Mouse (Mus musculus) liver, embryonic 11.5 days (tissue): ENCODE results near the gene Gm6096. TPM values are rescaled to one million over a fixed set of nuclear protein-coding genes. Genes with fewer than 3 reads are reported as not detected.

Source experiments
- ATAC-seq: fragments of 200-750 bp; cut with Nextera tagmentation; replicated peaks from 2 replicates; pipeline ENCODE4 v1.8.0; 2017; ENCODE audit warnings: moderate number of reproducible peaks, mild to moderate bottlenecking, moderate TSS enrichment, moderate library complexity; ENCODE audit not compliant: low FRiP score
- DNase-seq: peaks from one replicate; pipeline ENCODE4 v3.0.0-alpha.2; 2017; ENCODE audit warnings: low spot score
- H3K27ac ChIP-seq: fragments of 300-500 bp; sonication (generic); 2 replicates; pipeline ENCODE4 v1.5.1; 2014; ENCODE audit warnings: mild to moderate bottlenecking, low read depth, low read length, control low read depth
- H3K27me3 ChIP-seq: fragments of 300-500 bp; sonication (generic); replicated peaks from 2 replicates; pipeline ENCODE4 v1.6.1; 2014; ENCODE audit warnings: low read length, mixed read lengths; ENCODE audit not compliant: control insufficient read depth, insufficient read depth
- H3K36me3 ChIP-seq: fragments of 300-500 bp; sonication (generic); 2 replicates; pipeline ENCODE4 v1.6.1; 2014; ENCODE audit warnings: mild to moderate bottlenecking, low read length, moderate library complexity, mixed read lengths; ENCODE audit not compliant: control insufficient read depth, insufficient read depth
- H3K4me1 ChIP-seq: fragments of 300-500 bp; sonication (generic); replicated peaks from 2 replicates; pipeline ENCODE4 v1.6.1; 2014; ENCODE audit warnings: low read length, mixed read lengths; ENCODE audit not compliant: control insufficient read depth, insufficient read depth
- H3K4me2 ChIP-seq: fragments of 300-500 bp; sonication (generic); 2 replicates; pipeline ENCODE4 v1.6.1; 2014; ENCODE audit warnings: mild to moderate bottlenecking, control low read depth, moderate library complexity
- H3K4me3 ChIP-seq: fragments of 300-500 bp; sonication (generic); 2 replicates; pipeline ENCODE4 v1.5.1; 2014; ENCODE audit warnings: low read depth, low read length, control low read depth
- H3K9ac ChIP-seq: fragments of 300-500 bp; sonication (generic); 2 replicates; pipeline ENCODE4 v1.6.1; 2014; ENCODE audit warnings: low read depth, low read length, control low read depth
- H3K9me3 ChIP-seq: fragments of 300-500 bp; sonication (generic); 2 replicates; pipeline ENCODE4 v1.6.1; 2016; ENCODE audit warnings: low read length, inconsistent platforms, mixed read lengths; ENCODE audit not compliant: control insufficient read depth
- WGBS: fragments of 180-500 bp; shearing (Covaris S2); extraction: QIAGEN DNeasy Blood & Tissue Kit; methylation state at CpG from one replicate; pipeline ENCODE4 v1.1.7; 2014; 5-methylcytosine and 5-hydroxymethylcytosine counted together
- polyA plus RNA-seq: library from polyadenylated mRNA; unstranded; fragments of >200 nt; fragmentation: Nextera tagmentation; extraction: Ambion mirVana; gene quantifications from 2 replicates; pipeline ENCODE4 v1.2.1, GENCODE M21; 2014

Gm6096 gene
- polyA plus RNA-seq, 1 experiment from 2014 or later: not detected

DNA sequence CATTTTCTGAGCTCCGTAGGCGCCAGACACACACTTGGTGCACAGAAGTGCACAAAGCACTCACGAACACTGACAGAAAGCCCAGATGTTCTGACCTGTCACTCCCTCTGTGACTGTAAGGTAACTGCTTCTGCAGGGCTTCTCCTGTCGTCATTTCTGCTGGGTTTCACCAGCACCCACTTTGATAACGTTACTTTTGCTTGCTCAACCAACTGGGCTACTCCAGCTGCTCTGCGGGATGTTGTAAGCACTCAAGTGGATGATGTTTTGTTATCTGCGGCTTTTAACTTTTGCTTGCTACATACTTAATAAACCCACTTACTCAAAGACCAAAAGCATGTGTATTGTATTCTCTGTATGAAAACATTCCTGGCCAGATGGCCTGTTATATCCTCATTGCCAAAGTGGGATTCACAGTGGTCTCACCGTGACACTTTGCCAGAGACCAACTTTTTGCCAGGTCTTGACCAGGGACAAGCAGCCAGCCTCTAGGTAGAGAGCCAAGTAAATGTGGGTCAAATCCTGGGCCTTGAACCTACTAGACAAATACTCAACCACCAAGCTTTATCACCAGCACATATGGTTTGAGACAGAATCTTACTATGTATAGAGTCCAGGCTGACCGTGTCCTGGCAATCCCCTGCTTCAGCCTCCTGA lies 29.1 kb upstream of the Gm6096 start:
- WGBS: 89% methylated on average over 9 of the region's 9 CpGs
- no peak for ATAC-seq

DNA sequence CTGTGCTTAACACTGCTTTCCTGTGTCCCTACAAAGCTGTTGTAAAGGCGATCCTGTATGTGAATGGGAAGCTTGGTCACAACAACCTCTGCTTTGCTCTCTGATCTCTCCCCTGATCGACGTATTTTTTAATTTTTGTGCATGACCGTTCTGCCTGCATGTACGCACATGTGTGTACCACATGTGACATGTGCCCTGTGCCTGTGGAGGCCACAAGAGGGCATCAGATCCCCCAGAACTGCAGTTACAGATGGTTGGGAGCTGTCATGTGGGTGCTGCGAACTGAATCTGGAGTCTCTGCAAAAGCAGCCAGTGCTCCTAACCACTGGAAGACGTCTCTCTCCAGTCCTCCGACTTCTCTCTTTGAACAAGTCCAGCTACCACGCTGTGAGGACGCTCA lies 28.5 kb upstream of the Gm6096 start:
- no peaks in the 10 kb centered on the region for H3K27me3 ChIP-seq
- H3K9ac ChIP-seq: no peak overlapping the region
- ATAC-seq (no peak), DNase-seq (no peak)
- H3K4me2 ChIP-seq: no peak overlapping the region
- peaks cover 91% of the 10 kb centered on the region for H3K36me3 ChIP-seq
- no peaks in the 10 kb centered on the region for H3K9me3 ChIP-seq
- H3K4me1 ChIP-seq: peaks cover 11% of the 10 kb centered on the region
- H3K4me3 ChIP-seq: no peak overlapping the region
- no peak overlapping the region for H3K27ac ChIP-seq
- 95% methylated on average over 10 of the region's 10 CpGs for WGBS

More for the DNA sequence above, 29.1 kb upstream of the Gm6096 start:
- Histone ChIP-seq H3K27me3 (no peaks in the 10 kb centered on the region), H3K9ac (no peak overlapping the region), H3K4me1 (peaks cover 8% of the 10 kb centered on the region), H3K36me3 (peaks cover 86% of the 10 kb centered on the region), H3K27ac (no peak overlapping the region), H3K4me3 (no peak overlapping the region), H3K4me2 (no peak overlapping the region), H3K9me3 (no peaks in the 10 kb centered on the region)
- DNase-seq: no peak

DNA sequence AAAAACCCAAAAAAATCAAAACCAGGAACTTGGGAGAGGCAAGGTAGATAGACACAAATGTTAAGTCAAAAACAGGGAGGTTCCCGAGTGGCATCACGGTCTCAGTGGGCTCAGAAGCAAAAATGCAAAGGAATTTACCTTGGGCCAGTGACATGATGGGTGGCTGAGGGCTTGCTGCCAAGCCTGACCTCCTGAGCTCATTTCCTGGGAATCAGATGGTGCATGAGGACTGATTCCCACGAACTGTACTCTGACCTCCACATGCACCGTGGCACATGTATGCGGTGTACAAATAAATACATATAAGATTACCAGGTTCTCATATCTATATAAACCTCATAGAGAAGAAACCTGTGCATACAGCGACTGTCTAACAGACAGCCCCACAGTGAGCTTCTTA lies 26.5 kb upstream of the Gm6096 start:
- no peak for DNase-seq

DNA sequence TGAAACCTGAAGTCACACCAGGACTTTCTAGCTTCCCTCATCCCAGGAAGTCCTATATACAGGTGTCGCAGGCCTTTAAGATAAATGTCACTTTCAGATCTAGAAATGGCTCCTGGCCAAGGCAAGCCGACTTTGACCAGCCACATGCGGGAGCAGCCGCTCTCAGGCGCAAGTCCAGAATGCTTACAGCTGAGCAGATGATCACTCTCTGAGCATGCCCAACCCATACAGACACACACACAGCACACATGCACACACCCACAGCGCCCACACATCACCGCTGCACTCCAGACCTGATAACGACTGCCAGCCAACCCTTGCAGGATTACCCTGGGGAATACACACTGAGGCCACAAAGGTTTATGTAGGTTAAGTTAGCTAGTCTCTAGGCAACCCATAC lies 24.8 kb upstream of the Gm6096 start:
- Histone ChIP-seq H3K4me1 (peaks cover 29% of the 10 kb centered on the region), H3K36me3 (peaks cover 69% of the 10 kb centered on the region), H3K9ac (no peak overlapping the region), H3K9me3 (no peaks in the 10 kb centered on the region), H3K4me3 (no peak overlapping the region; the same call in 1 of the 2 replicates), H3K27me3 (no peaks in the 10 kb centered on the region), H3K27ac (no peak overlapping the region), H3K4me2 (peak overlapping the region; percentile 98)
- DNase-seq (no peak), ATAC-seq (no peak)
- 80% methylated on average over 8 of the region's 8 CpGs for WGBS

More for the DNA sequence above, 26.5 kb upstream of the Gm6096 start:
- H3K9ac ChIP-seq: no peak overlapping the region
- H3K9me3 ChIP-seq: no peaks in the 10 kb centered on the region
- H3K4me3 ChIP-seq: no peak overlapping the region
- no peak overlapping the region for H3K27ac ChIP-seq
- H3K27me3 ChIP-seq: no peaks in the 10 kb centered on the region
- H3K4me1 ChIP-seq: peaks cover 29% of the 10 kb centered on the region
- peaks cover 86% of the 10 kb centered on the region for H3K36me3 ChIP-seq
- no peak for ATAC-seq
- no peak overlapping the region for H3K4me2 ChIP-seq
- WGBS: 91% methylated on average over 6 of the region's 6 CpGs

DNA sequence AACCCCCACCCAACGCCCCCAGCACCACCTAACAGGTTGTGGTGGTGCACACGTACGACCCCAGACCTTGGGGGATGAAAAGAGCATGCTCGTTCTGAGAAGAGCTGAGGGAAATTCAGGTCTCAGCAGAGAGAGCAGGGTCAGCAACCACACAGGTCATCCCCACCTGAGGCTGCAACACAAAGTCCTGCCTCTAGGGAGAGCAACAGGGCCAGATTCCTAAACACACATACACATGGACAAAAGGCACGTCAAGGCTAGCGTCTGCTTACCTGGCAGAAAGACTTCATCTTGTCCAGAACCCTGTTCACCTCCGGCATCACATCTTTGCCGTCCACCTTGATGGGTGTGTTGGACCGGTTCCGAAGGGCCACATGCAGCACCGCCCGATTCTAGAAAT lies 24.0 kb upstream of the Gm6096 start:
- Histone ChIP-seq H3K9me3 (no peaks in the 10 kb centered on the region), H3K27me3 (no peaks in the 10 kb centered on the region), H3K4me1 (peaks cover 29% of the 10 kb centered on the region), H3K4me2 (peak overlapping the region; percentile 98), H3K9ac (no peak overlapping the region), H3K4me3 (peak overlapping the region; percentile 3; the same call in 1 of the 2 replicates), H3K36me3 (peaks cover 61% of the 10 kb centered on the region), H3K27ac (no peak overlapping the region)
- WGBS: 90% methylated on average over 12 of the region's 12 CpGs
- DNase-seq: no peak
- ATAC-seq: no peak

- Histone ChIP-seq H3K4me3 (peak overlapping the region; percentile 66), H3K9me3 (no peaks in the 10 kb centered on the region), H3K36me3 (peaks cover 44% of the 10 kb centered on the region), H3K9ac (peak overlapping the region; percentile 79), H3K4me1 (peaks cover 40% of the 10 kb centered on the region), H3K27ac (no peak overlapping the region), H3K4me2 (peak overlapping the region; percentile 98), H3K27me3 (no peaks in the 10 kb centered on the region)
- ATAC-seq: 0 out of 2 replicates have a peak, but pooled peaks have one; percentile 9
- no peak for DNase-seq
- WGBS: 27% methylated on average over 9 of the region's 9 CpGs
Observed at GRCm38 (mm10) chr7:34228641-34229040, 22.2 kb upstream of the Gm6096 start.

GRCm38 (mm10) chr7:34229153-34229552 lies 21.7 kb upstream of the Gm6096 start:
- H3K36me3 ChIP-seq: peaks cover 39% of the 10 kb centered on the region
- peak overlapping the region; percentile 79 for H3K9ac ChIP-seq
- H3K9me3 ChIP-seq: no peaks in the 10 kb centered on the region
- peak overlapping the region; percentile 63; the same call in 1 of the 2 replicates for H3K27ac ChIP-seq
- WGBS: 23% methylated on average over 5 of the region's 5 CpGs
- H3K4me2 ChIP-seq: peak overlapping the region; percentile 98
- H3K4me3 ChIP-seq: peak overlapping the region; percentile 66
- ATAC-seq (no peak), DNase-seq (no peak)
- no peaks in the 10 kb centered on the region for H3K27me3 ChIP-seq
- peaks cover 40% of the 10 kb centered on the region for H3K4me1 ChIP-seq

DNA sequence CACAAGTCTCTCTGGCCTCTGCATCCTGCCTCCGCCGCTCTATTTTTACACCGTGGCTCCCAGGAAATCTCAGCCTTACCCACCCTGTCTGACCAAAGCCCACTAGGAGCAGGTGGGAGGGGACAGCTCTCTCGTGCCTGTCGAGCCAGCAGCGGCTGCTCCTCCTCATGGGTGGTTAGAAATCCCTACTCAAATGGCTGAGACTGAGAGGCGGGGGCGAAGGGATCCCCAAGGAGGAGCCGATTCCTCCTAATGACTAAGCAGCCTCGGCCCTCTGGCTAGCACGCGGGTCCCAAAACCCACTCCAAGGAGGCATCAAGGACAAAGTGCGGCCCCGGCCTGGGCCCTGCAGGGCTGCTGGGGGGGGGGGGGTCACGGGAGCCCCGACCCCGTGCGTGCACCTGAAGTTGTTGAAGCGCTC lies 21.1 kb upstream of the Gm6096 start:
- 0% methylated on average over 19 of the region's 19 CpGs for WGBS
- H3K9ac ChIP-seq: peak overlapping the region; percentile 79
- H3K9me3 ChIP-seq: no peaks in the 10 kb centered on the region
- H3K36me3 ChIP-seq: peaks cover 35% of the 10 kb centered on the region
- peak overlapping the region; percentile 98 for H3K4me2 ChIP-seq
- peak overlapping the region; percentile 66 for H3K4me3 ChIP-seq
- H3K4me1 ChIP-seq: peaks cover 40% of the 10 kb centered on the region
- H3K27ac ChIP-seq: peak overlapping the region; percentile 63
- DNase-seq (no peak), ATAC-seq (no peak)
- no peaks in the 10 kb centered on the region for H3K27me3 ChIP-seq

DNA sequence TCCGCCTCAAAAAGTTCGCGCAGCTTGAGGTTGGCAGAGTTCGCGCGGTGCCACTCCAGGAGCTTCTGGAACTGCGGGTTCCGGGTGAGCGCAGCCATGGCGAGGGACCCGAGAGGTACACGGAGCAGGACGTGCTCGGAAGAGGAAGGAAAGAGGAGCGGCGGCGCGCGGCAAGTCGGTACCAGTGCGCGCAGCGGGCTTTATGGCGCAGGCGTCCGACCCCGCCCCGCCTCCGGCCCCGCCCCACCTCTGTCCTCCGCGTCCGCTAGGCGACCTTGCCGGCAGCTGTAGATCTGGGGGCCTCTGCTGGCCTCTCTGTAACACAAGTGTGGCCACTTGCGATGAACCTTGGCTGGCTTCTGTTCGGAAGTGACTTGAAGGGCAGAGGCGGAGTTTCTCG lies 20.7 kb upstream of the Gm6096 start, which contains the start of gene Gpi1:
TSS of gene Gpi1 (minus strand) at position 221 of the 400 bp plus-strand sequence.
- H3K9ac ChIP-seq: peak within 1 kb of the TSS; percentile 79
- ATAC-seq: peak; percentile 72
- DNase-seq: peak; percentile 89
- WGBS: under 1% methylated on average over 39 of the region's 39 CpGs
- H3K9me3 ChIP-seq: no peaks in the 10 kb centered on the region
- H3K36me3 ChIP-seq: peaks cover 31% of the 10 kb centered on the region
- peak within 1 kb of the TSS; percentile 63 for H3K27ac ChIP-seq
- peak within 1 kb of the TSS; percentile 66 for H3K4me3 ChIP-seq
- H3K4me2 ChIP-seq: peak within 1 kb of the TSS; percentile 98
- no peaks in the 10 kb centered on the region for H3K27me3 ChIP-seq
- peaks cover 40% of the 10 kb centered on the region for H3K4me1 ChIP-seq
